Mouse (Mus musculus) heart, postnatal 25 days (tissue): Measurements from ENCODE around the gene Eef1a1. TPM values are rescaled to one million over a fixed set of nuclear protein-coding genes. Genes with fewer than 3 reads are reported as not detected.
"Not testable (repeated sequence)": the region's sequence is repeated elsewhere in the genome, so short reads cannot be mapped to it uniquely, and the experiment has no call there.

Source experiments
- DNase-seq: peaks from one replicate; pipeline ENCODE4 v3.0.0; 2022; ENCODE audit warnings: low spot score
- intact Hi-C: fragments of 180-260 bp; cut with DNase I; formaldehyde crosslinking; loops from one replicate; pipeline ENCODE4 v1.15.1; 2025
- total RNA-seq, 2 experiments: library from RNA; stranded (reverse); gene quantifications; 2 replicates each; pipeline ENCODE4 v1.2.3; 2021

Gene Eef1a1
- total RNA-seq, 2 experiments from 2014 or later: 1,031 to 1,197 TPM

DNA sequence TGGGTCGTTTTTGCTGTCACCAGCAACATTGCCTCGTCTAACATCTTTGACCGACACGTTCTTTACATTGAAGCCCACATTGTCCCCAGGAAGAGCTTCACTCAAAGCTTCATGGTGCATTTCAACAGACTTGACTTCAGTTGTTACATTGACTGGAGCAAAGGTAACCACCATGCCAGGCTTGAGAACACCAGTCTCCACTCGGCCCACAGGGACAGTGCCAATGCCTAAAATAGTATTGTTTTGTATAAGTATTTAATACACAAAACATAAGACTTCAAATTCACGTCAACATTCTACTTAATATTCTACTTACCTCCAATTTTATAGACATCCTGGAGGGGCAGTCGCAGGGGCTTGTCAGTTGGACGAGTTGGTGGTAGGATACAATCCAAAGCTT, 9.6 kb downstream of the Eef1a1 start:
- DNase-seq, intact Hi-C loops: not testable (repeated sequence)

DNA sequence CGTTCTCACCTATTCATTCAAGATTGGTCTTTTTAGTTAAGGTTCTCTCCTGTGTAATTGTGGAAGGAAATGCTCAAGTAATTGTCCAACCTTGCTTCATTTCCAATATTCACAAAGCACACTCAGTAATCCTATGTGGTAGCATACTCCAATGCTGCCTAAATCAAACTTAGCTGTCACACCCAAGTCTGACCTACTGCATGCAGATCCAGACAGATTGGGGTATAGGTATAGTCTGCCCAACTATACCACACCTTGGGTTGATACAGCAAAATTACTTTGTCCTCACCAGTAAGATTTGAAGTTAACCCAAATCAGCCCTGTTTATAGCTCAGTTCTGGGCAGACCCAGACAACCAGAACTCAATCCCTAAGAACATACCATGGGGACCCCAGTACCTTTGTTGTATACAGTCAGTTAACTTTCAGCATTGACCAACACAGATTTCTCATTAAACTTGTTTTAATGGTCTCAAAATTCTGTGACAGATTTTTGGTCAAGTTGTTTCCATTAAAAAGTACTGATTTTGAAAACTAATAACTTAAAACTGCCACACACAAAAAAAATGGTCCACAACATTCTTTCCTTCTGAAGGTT, 10.8 kb downstream of the Eef1a1 start:
- DNase-seq, intact Hi-C loops: not testable (repeated sequence)

DNA sequence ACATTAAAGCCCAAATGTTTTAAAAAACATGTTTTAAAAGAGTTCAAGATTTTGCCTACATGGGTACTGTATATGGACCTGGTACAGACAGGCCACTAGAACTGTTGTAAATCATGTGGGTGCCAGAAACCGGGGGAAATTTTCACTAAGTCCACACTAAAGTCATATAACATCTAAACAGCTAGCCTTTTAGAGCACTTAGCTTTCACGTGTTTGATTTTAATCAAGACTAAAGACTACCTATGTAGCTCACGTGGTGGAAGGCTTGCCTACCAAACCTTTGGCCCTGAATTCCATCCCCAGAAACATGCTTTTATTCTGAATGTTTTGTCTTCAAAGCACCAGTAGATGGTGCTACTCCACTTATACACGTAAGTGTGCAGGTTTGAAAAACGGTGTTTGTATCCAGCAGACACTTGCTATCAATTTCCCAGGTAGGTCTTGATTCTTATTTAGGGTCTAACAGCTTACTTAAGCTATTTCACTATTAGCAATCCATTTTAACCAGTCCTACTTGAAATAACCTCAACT, 11.9 kb downstream of the Eef1a1 start:
- no peak for DNase-seq

DNA sequence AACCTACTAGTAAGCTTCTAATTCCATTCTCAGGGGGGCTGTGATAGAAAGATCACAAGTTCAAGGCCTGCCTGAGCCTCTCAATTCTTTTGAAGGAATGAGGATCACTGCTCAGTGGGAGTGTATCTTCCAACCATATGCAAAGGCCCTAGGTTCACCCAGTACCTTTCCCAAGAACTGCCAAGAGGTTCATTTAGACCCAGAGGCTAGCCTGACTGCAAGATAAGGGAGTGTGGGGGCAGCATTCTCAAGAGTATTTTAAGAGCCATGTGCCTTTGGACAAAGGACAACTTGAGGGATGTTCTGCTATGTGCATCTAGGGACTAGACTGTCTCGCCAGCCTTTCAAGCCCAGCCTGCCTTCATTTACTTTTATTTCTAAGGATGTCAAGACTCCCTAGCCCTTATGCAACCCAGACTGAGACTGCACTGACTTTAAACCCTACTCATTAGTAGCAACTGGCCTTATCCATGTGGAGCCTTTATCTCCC, 12.4 kb downstream of the Eef1a1 start:
- no peak for DNase-seq
- intact Hi-C loops: loop anchor here (2.0 kb wide), 2 partner anchors 28 to 76 kb away; partner anchors contain the start of genes Gm17324 and Mto1

More for the DNA sequence above, 11.9 kb downstream of the Eef1a1 start:
- intact Hi-C loops: loop anchor here (2.0 kb wide), 2 partner anchors 28 to 76 kb away; partner anchors contain the start of genes Gm17324 and Mto1

- DNase-seq: no peak
- intact Hi-C loops: loop anchor here (2.0 kb wide), 2 partner anchors 27 to 77 kb away; partner anchors contain the start of genes Gm17324 and Mto1
Observed at GRCm38 (mm10) chr9:78475873-78476272, 13.1 kb downstream of the Eef1a1 start.

- intact Hi-C loops: no loop called here
- no peak for DNase-seq
Observed at GRCm38 (mm10) chr9:78475383-78475780, 13.6 kb downstream of the Eef1a1 start.

DNA sequence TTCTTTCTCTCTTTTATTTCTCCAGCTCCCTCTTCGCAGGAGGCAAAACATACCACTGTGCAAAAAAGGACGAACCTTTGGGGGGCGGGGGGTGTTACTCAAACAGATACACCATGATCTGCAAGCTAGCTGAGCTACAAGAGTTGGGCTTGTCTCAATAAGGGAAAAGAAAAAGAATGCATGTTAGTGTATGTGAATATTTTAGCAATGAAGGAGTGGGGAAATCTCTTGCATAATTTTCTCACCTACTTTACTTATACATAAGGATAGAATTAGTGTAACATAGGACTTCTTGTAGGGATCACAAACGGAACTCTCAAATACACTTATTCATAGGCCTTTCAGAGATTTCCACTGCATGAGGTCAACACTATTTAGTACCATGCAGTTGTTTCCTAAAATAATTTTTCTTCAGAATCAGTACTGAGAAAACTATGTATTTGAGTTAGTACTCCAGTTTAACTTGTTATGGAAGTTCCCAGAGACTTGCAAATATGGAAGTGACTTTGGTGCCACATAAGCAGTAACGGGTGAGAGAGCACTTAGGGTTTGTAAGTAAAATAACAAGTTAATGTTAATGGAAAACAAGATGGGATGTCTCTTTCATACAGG, 14.1 kb downstream of the Eef1a1 start:
- intact Hi-C loops: no loop called here
- no peak for DNase-seq

DNA sequence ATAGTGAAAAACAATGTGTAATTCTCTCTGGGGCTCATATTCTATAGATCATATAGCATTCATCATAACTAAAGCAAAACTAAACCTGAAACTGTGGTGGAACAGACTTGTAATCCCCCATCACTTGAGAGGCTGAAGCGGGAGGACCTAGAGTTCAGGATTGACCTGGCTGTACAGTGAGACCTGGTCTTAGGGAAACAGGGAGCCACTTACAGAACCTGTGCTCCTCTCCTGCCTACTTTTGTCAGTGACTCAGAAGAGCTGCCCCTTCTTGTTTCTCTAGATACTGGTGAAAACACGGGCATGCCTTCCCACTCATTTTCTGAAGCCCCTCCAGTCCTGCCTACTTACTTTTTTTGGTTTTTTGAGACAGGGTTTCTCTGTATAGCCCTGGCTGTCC, 14.7 kb downstream of the Eef1a1 start:
- no peak for DNase-seq
- intact Hi-C loops: no loop called here

DNA sequence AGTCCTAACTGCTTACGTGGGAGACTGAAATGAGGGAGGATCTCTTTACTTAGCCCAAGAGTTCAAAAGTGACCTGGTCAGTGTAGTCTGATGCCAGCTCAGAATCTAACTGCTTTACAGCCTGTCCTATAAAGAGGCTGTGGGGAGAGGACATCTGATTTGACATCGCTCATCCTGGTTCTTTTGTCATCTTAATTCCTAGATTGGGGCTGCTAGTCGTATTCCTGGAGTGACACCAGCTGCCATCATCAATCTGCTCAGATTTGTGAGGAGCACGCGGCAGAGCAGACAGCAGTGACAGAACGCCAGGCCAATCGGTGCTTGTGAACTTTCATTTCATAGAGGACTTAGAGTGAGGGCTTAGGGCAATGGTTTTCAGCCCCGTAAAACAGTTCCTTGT, 15.4 kb downstream of the Eef1a1 start:
- no peak for DNase-seq
- intact Hi-C loops: no loop called here

- intact Hi-C loops: no loop called here
Observed at GRCm38 (mm10) chr9:78465725-78466124, 23.2 kb downstream of the Eef1a1 start.

DNA sequence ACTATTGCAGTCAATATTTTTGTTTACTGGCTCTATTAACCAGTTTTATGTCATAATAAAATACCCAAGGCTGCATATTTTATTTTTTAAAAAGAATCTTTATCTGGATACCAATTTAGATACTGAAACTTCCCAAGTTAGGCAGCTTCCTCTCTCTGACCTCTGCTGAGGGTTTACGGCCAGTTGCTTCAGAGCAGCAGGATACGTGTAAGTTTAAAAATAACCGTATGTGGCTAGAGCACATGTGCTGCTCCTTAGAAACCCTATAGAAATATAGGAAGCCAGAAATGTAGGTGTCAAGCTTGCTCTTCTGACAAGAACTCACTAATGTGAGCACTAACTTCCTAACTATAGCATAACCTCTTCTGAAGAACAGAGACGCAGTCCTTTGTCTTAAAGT, 25.6 kb downstream of the Eef1a1 start:
- intact Hi-C loops: no loop called here
- DNase-seq: no peak

More at GRCm38 (mm10) chr9:78465725-78466124, 23.2 kb downstream of the Eef1a1 start:
- DNase-seq: no peak

DNA sequence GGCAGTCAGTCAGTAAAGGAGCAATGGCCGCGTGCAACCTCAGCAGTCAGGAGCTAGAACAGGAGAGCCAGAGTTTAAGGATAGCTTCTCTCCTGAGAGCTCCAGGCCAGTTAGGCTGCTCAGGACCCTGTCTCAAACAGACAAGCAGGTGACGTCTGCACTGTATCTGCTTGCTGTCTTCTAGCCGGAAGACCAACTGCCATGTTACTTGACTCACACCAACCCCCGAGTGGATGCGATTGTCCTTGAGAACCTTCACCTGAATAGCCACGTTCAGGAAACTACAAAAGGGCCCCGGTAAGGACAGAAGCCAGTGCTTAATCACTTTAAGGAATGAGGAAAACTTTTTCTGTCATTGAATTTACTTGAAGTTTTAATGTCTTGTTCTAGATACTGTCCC, 31.9 kb downstream of the Eef1a1 start:
- intact Hi-C loops: no loop called here
- no peak for DNase-seq

GRCm38 (mm10) chr9:78451382-78451781, 37.6 kb downstream of the Eef1a1 start:
- intact Hi-C loops: no loop called here
- no peak for DNase-seq

- DNase-seq: no peak
- intact Hi-C loops: no loop called here
Observed at GRCm38 (mm10) chr9:78450404-78450803, 38.5 kb downstream of the Eef1a1 start.

DNA sequence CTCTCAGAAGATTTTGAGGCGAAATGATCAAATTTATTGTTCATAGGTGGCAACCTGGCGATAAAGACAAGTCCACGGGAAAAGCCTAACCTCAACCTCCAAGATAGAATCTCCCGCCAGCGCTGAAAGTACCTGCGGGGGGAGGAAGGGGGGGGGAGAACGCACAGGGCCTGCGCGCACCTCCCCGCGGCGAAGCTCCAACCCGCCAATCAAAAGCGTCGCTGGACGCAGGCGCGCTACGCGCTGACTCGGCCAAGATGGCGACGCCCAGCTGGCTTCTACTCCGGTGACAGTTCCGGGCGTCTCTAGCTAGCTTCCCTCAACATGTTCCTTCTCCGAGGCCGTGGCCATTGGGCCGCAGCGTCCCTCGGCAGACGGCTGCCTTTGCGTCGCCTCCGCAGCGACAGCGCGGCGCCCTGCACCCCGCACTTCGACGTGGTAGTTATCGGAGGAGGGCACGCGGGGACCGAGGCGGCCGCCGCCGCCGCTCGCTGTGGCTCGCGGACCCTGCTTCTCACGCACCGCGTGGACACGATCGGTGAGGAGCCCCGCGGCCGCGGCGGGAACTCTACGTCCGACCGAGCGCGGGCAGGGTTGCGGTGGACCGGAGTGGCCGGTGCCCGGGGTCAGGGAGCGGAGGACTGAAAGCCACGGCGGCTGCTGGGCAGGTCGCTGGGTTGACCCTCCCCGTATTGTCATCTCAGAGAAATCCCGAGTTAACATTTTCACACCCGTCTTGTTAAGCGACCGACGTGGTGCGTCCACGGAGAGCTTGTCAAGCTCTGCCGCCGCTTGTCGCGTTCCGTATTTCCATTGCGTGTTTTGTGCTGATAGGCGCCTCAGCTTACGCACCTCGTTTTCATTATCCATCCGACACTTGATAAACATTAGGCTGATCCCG, 40.7 kb downstream of the Eef1a1 start, which contains the start of the genes Mto1 and Gm17324:
TSS of gene Mto1 (plus strand) at position 236 of the 901 bp plus-strand sequence.
TSS of gene Gm17324 (minus strand) at position 814 of the 901 bp plus-strand sequence.
- DNase-seq: peak; percentile 77
- intact Hi-C loops: loop anchor here (2.0 kb wide), 1 partner anchor 29 kb away; no protein-coding TSS in a partner anchor

GRCm38 (mm10) chr9:78447606-78447972, 41.4 kb downstream of the Eef1a1 start:
- intact Hi-C loops: no loop called here

DNA sequence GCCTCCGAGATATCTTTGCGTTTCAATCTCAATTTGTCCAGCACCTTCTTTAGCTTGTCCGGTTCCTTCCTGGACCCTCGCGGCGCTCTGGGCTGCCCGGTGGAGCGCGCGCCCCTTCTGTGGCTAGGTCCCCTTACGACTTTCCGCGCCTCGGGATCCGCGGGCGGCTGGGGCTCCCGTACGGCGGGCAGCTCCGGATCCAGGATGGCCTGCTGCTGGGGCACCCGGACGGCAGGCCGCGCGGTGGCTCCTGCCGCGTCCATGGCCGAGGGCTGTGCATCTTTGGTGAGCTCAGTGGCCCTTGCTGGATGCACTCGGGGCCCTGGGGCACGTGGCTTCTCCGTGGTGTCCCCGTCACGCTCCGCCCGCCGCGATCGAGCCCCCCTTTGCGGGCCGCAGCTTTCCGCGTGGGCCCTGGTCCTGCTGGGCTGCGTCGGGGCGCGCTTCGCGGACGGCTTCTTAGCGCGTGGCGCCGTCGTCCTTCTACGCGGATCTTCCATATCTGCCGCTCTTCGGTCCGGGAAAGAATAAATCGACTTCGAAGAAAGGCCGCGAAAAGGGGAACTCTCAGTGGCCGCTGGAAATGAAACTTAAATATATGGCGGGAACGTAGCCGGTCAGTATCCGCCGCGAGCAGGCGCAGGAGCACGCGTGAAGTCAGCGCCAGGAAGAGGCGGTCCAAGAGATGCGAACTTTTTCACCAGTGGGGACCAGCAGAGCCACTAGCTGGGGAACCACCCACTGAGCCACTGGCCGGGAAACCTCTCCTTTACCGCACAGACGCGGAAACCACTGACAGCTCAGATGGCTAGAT, 46.2 kb downstream of the Eef1a1 start, which contains the start of gene Cgas:
TSS of gene Cgas (minus strand) at position 659 of the 814 bp plus-strand sequence.
- DNase-seq: peak; percentile 67
- intact Hi-C loops: no loop called here

More at GRCm38 (mm10) chr9:78447606-78447972, 41.4 kb downstream of the Eef1a1 start:
- no peak for DNase-seq

GRCm38 (mm10) chr9:78442237-78442578, 46.7 kb downstream of the Eef1a1 start:
- no peak for DNase-seq
- intact Hi-C loops: no loop called here

DNA sequence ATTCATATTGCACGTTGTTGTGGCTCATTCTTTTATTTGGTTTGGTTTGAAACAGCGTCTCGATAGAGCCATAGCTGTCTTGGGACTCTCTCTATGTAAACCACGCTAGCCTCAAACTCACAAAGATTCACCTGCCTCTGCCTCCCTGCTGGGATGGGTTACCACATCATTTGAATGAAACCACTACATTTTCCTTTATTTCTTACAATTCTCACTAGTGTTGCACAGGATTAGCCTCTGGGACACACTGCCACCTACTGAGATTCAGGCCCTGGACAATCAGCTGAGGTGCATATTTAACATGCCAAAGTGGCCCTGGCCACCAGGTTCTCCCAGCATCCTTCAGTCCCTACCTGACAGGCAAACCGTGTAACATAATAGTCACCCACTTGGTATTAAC, 49.5 kb downstream of the Eef1a1 start:
- no peak for DNase-seq
- intact Hi-C loops: no loop called here
